Mouse (Mus musculus) heart, postnatal 0 days (tissue): ENCODE data around the gene Tmem135.

Experiments used
- CTCF ChIP-seq: IDR thresholded peaks from 2 replicates; pipeline ENCODE4 v1.5.1; 2016; ENCODE audit warnings: antibody characterized with exemption, control low read depth, low read depth
- EP300 ChIP-seq: IDR thresholded peaks from 2 replicates; pipeline ENCODE4 v1.6.1; 2016; ENCODE audit warnings: antibody characterized with exemption, low read depth

DNA sequence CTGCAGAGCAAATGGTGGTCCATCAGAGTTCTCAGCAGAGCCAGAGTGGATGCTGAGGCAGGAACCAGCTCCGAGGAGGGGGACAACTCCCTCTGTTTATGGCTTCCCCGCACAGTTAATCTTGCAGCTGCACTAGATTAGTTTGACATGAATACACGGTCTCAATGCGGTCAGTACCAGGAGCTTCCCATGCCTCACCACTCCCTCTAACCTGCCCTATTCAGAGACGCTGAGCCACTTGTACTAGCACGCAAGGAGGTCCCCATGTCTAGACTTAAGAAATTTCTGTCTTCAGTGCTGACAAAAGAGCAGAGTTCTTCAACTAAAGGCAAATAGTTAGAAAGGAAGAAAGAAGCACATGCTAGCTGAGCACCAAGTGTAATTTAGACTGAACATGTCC, 193.5 kb downstream of the Tmem135 start:
- TF ChIP-seq EP300 (no peak), CTCF (no peak)
